Mouse (Mus musculus) lung, postnatal 0 days (tissue): ENCODE measurements around the gene Csf2. TPM values are rescaled to one million over a fixed set of nuclear protein-coding genes. Genes with fewer than 3 reads are reported as not detected.

Experiments
- ATAC-seq: fragments of 200-750 bp; cut with Nextera tagmentation; 2 replicates; pipeline ENCODE4 v1.8.0; 2017; ENCODE audit warnings: moderate library complexity
- DNase-seq: peaks from one replicate; pipeline ENCODE4 v3.0.0-alpha.2; 2016; ENCODE audit warnings: low spot score
- H3K27ac ChIP-seq: fragments of 300-500 bp; sonication (generic); 2 replicates; pipeline ENCODE4 v1.5.1; 2014; ENCODE audit warnings: antibody characterized with exemption, mild to moderate bottlenecking, low read length, mixed read lengths
- H3K27me3 ChIP-seq: fragments of 300-500 bp; sonication (generic); replicated peaks from 2 replicates; pipeline ENCODE4 v1.6.1; 2014; ENCODE audit warnings: low read length, mixed read lengths; ENCODE audit not compliant: insufficient read depth
- H3K36me3 ChIP-seq: fragments of 300-500 bp; sonication (generic); 2 replicates; pipeline ENCODE4 v1.6.1; 2014; ENCODE audit warnings: low read length, mixed read lengths; ENCODE audit not compliant: insufficient read depth
- H3K4me1 ChIP-seq: fragments of 300-500 bp; sonication (generic); 2 replicates; pipeline ENCODE4 v1.6.1; 2014; ENCODE audit warnings: antibody characterized with exemption, low read depth, low read length, mixed read lengths; ENCODE audit not compliant: insufficient read depth
- H3K4me2 ChIP-seq: fragments of 300-500 bp; sonication (generic); replicated peaks from 2 replicates; pipeline ENCODE4 v1.6.1; 2014; ENCODE audit warnings: low read depth, mild to moderate bottlenecking, low read length, moderate library complexity, mixed read lengths
- H3K4me3 ChIP-seq: fragments of 300-500 bp; sonication (generic); 2 replicates; pipeline ENCODE4 v1.5.1; 2014; ENCODE audit warnings: low read depth, low read length
- H3K9ac ChIP-seq: fragments of 300-500 bp; sonication (generic); replicated peaks from 2 replicates; pipeline ENCODE4 v1.6.1; 2014; ENCODE audit warnings: low read depth, mild to moderate bottlenecking
- H3K9me3 ChIP-seq: fragments of 300-500 bp; sonication (generic); 2 replicates; pipeline ENCODE4 v1.6.1; 2016; ENCODE audit warnings: low read length, mixed read lengths
- CTCF ChIP-seq: IDR thresholded peaks from 2 replicates; pipeline ENCODE4 v1.5.1; 2016; ENCODE audit warnings: antibody characterized with exemption, mild to moderate bottlenecking
- EP300 ChIP-seq: IDR thresholded peaks from 2 replicates; pipeline ENCODE4 v1.6.1; 2016; ENCODE audit warnings: antibody characterized with exemption, mild to moderate bottlenecking, control low read depth
- WGBS: fragments of 180-500 bp; shearing (Covaris S2); extraction: QIAGEN DNeasy Blood & Tissue Kit; methylation state at CpG from one replicate; pipeline ENCODE4 v1.1.7; 2014; 5-methylcytosine and 5-hydroxymethylcytosine counted together
- polyA plus RNA-seq: library from polyadenylated mRNA; unstranded; fragments of >200 nt; fragmentation: Nextera tagmentation; extraction: Ambion mirVana; gene quantifications from 2 replicates; pipeline ENCODE4 v1.2.1, GENCODE M21; 2015

The Csf2 gene
- polyA plus RNA-seq, 1 experiment from 2014 or later = 16.9 TPM

DNA sequence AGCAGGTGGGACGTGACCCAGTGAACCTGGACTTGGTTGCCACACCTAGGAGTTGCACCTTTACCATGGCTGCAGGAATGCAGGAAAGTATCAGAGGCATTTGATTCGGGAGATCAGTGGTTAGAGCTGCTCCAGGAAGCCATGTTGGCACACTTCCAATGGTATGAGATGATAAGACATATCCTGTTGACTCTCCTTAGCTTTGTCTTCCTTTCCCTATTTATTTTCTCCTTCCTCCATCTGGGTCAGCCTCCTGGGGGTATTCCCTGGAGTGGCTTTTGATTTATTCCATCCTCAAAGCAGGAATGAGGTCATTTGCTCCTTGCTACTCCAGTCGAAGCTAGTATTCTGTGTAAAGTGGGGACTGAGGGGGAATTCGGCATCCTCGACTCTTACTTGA is 42.5 kb downstream of the Csf2 start:
- H3K9me3 ChIP-seq = no peaks in the 10 kb centered on the region
- ATAC-seq (peak; percentile 43), DNase-seq (no peak)
- H3K4me2 ChIP-seq = no peak overlapping the region
- H3K4me3 ChIP-seq = no peak overlapping the region
- no peak for TF ChIP-seq CTCF
- peak; percentile 39; the same call in 1 of the 2 replicates for TF ChIP-seq EP300
- H3K27me3 ChIP-seq = no peaks in the 10 kb centered on the region
- no peak overlapping the region for H3K9ac ChIP-seq
- no peaks in the 10 kb centered on the region for H3K36me3 ChIP-seq
- 43% methylated on average over 5 of the region's 5 CpGs for WGBS
- no peaks in the 10 kb centered on the region for H3K4me1 ChIP-seq
- H3K27ac ChIP-seq = no peak overlapping the region

- TF ChIP-seq CTCF (no peak), EP300 (no peak)
- ATAC-seq (no peak), DNase-seq (no peak)
- H3K27me3 ChIP-seq = no peaks in the 10 kb centered on the region
- H3K4me3 ChIP-seq = no peak overlapping the region
- WGBS = 71% methylated on average over 6 of the region's 6 CpGs
- no peak overlapping the region for H3K27ac ChIP-seq
- H3K4me1 ChIP-seq = no peaks in the 10 kb centered on the region
- H3K4me2 ChIP-seq = no peak overlapping the region
- H3K9ac ChIP-seq = no peak overlapping the region
- H3K9me3 ChIP-seq = no peaks in the 10 kb centered on the region
- H3K36me3 ChIP-seq = no peaks in the 10 kb centered on the region
Observed at GRCm38 (mm10) chr11:54205366-54205765, 44.1 kb downstream of the Csf2 start.

DNA sequence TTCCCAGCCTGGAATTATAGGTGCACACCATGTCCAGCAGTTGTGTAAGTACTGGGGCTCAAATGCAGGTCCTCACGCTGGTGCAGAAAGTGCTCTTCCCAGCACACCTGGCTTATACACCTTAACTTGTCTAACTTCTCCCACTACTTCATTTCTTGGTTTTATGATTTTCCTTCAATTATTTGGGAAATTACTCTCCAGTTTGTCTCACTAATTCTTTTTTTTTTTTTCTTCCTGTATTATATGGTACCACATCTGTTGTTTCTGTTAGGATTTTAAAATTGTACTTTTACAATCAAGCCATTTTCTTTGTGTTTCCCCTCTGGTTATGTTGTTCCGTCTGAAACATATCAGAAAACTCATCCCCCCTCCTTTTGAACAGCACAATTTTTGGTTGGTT is 44.7 kb downstream of the Csf2 start:
- 90% methylated on average over 2 of the region's 2 CpGs for WGBS
- Histone ChIP-seq H3K36me3 (no peaks in the 10 kb centered on the region), H3K4me3 (no peak overlapping the region), H3K4me2 (no peak overlapping the region), H3K27me3 (no peaks in the 10 kb centered on the region), H3K9ac (no peak overlapping the region), H3K4me1 (no peaks in the 10 kb centered on the region), H3K27ac (no peak overlapping the region), H3K9me3 (no peaks in the 10 kb centered on the region)
- TF ChIP-seq CTCF = no peak
- TF ChIP-seq EP300 = no peak
- ATAC-seq (no peak), DNase-seq (no peak)

DNA sequence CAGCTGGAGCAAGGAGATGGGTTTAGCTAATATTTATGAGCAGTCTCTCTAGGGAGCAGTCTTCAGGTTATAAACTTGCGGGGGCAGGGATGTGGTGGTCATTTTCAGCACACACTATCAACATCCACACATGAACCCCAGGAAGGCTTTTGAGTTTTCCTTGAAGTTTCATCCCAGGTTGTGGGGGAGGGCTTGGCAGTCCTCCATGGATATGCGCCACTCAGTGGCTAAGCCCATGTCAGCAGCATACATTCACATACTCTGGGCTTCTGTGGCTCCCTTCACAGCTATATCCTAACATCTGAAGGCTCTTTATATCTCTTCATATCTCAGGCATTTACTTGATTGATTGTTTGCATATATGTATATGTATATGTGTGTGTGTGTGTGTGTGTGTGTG is 46.3 kb downstream of the Csf2 start:
- no peaks in the 10 kb centered on the region for H3K27me3 ChIP-seq
- no peak overlapping the region for H3K27ac ChIP-seq
- no peaks in the 10 kb centered on the region for H3K4me1 ChIP-seq
- peak; percentile 60 for TF ChIP-seq CTCF
- no peak for TF ChIP-seq EP300
- 71% methylated on average over 2 of the region's 2 CpGs for whole genome bisulfite sequencing
- no peaks in the 10 kb centered on the region for H3K9me3 ChIP-seq
- no peak for DNase-seq
- no peak overlapping the region for H3K4me3 ChIP-seq
- H3K36me3 ChIP-seq = no peaks in the 10 kb centered on the region
- no peak overlapping the region for H3K9ac ChIP-seq
- no peak for ATAC-seq
- H3K4me2 ChIP-seq = no peak overlapping the region

- WGBS = 78% methylated on average over 3 of the region's 3 CpGs
- no peak overlapping the region for H3K4me2 ChIP-seq
- DNase-seq (no peak), ATAC-seq (no peak)
- no peak for TF ChIP-seq CTCF
- no peak for TF ChIP-seq EP300
- no peak overlapping the region for H3K4me3 ChIP-seq
- no peaks in the 10 kb centered on the region for H3K36me3 ChIP-seq
- H3K9ac ChIP-seq = no peak overlapping the region
- H3K9me3 ChIP-seq = no peaks in the 10 kb centered on the region
- no peaks in the 10 kb centered on the region for H3K27me3 ChIP-seq
- no peaks in the 10 kb centered on the region for H3K4me1 ChIP-seq
- H3K27ac ChIP-seq = no peak overlapping the region
Observed at GRCm38 (mm10) chr11:54201881-54202685, 47.4 kb downstream of the Csf2 start.

DNA sequence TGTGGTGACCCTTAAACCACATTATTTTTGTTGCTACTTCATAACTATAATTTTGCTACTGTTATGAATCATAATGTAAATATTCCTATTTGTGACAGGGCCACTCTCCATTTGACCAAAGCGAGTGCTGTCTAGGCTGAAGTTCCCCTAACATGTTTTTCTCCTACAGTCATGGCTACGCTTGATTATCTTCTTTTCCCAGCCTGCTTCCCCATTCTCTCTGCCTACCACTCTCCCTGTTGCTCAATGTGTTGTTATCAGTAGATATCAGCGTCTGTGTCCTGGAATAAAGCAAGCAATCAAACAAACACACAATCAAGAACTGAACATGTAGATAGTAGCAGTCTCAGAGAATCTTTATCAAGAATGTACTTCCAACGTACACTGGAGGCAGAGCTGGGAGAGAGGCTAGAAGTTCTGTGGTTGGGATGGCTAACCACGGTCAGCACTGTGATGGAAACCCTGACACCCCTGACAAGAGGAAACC is 48.1 kb downstream of the Csf2 start:
- TF ChIP-seq EP300 (no peak), CTCF (no peak)
- WGBS = 64% methylated on average over 5 of the region's 5 CpGs
- Histone ChIP-seq H3K27ac (no peak overlapping the region), H3K9me3 (no peaks in the 10 kb centered on the region), H3K4me2 (no peak overlapping the region), H3K9ac (no peak overlapping the region), H3K36me3 (no peaks in the 10 kb centered on the region), H3K4me3 (no peak overlapping the region), H3K27me3 (no peaks in the 10 kb centered on the region), H3K4me1 (no peaks in the 10 kb centered on the region)
- ATAC-seq (no peak), DNase-seq (no peak)

Other genes with a start within 250 kb of the Csf2 start
- 0.70 and 1.1 TPM in 2 replicates for gene Slc22a4, start 221.6 kb downstream of the Csf2 start, polyA plus RNA-seq
- gene Pdlim4, start 180.7 kb downstream of the Csf2 start, polyA plus RNA-seq = 7.3 and 8.6 TPM in 2 replicates
- gene P4ha2, start 149.6 kb downstream of the Csf2 start, polyA plus RNA-seq = 21.4 and 26.5 TPM in 2 replicates
- not detected in 2 replicates for gene Il3, start 17.6 kb upstream of the Csf2 start, polyA plus RNA-seq
- 0.12 and 0.14 TPM in 2 replicates for gene Acsl6, start 54.1 kb upstream of the Csf2 start, polyA plus RNA-seq
- not detected in 2 replicates for gene Meikin, start 121.0 kb upstream of the Csf2 start, polyA plus RNA-seq
- 8.2 and 9.2 TPM in 2 replicates for gene Fnip1, start 188.5 kb upstream of the Csf2 start, polyA plus RNA-seq